Mouse (Mus musculus): ENCODE results near the gene Tcte1.

DNA sequence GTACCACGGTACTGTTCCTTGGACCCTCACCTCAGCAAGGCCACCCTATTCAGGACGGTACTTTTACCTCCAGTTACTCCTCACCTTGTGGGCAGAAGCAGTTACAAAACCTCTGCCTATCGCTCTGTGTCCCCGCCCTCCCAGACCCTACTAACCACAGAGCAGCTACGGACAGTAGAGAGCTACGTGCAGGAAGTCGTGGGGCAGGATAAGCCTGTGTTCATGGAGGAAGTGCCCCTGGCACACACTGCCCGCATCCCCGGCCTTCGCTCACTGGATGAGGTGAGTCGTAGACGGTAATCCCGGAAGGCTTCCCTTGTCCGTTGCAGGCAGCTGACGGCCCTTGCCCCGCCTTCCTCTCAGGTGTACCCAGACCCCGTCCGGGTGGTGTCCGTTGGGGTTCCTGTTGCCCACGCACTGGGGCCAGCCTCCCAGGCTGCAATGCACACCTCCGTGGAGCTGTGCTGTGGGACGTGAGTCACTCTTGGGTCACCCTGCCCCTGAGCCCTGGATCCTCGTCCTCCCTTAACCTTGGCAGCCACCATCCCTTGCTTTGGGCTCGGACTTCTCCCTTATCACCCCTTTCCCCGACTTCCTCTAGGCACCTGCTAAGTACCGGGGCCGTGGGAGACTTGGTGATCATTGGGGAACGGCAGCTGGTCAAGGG is 5.6 kb upstream of the Tcte1 start:
- TF ChIP-seq GATA1 (IDR thresholded peaks at IDR 0.05; ENCODE audit: low read length) (no peak), TAL1 (IDR thresholded peaks at IDR 0.05; ENCODE audit: low read length) (no peak)
